Mouse (Mus musculus) right cerebral cortex, postnatal 10 days (tissue): ENCODE measurements at regions not wholly inside any gene's neighbourhood (a gene's known extent, or its start where the extent isn't known, plus 50 kb on each side); places are given as distances from the start of the nearest gene placed in this dataset.
A peak's percentile ranks its signal among the peaks of the same experiment; 100 is the strongest.

Experiments used
- DNase-seq, 2 experiments: peaks; one replicate each; pipeline ENCODE4 v3.0.0; 2021; ENCODE audit warnings: low spot score in 2 of 2

DNA sequence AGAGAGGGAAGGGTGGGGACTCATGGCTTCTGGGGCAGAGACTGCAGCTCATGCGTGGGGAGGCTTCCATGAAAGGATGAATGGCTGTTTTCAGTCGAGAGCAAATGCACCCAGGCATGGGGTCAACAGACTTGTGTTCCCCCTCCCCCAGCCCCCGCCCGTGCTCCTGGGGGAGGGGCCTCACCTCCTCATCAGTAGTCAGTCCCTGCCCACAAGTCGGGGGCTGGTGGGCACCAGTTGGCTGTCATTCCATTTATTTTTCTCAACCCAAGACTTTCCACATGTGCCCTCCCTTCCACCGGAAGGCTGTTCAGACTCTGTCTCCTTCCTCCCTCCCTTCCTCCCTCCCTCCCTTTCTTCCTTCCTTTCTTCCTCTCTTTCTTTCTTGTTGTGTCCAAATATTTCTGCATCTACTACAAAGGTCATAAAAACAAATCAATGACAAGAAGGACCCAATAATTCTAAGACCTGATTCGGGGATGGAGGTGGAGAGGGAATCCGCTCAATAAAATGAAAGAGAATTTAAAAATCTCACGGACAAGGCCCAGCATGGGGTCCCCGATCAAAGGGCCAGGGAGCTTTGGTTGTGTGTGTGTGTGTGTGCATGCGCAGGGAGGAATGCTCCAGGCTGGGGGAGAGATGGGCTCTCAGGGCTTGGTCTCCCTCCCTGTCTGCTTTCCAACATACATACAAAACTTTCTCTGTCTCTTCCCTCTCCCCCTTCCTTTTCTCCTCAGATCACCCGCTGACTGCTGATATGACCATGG, 57.7 kb downstream of the Rpl14 start:
- no peak for DNase-seq

DNA sequence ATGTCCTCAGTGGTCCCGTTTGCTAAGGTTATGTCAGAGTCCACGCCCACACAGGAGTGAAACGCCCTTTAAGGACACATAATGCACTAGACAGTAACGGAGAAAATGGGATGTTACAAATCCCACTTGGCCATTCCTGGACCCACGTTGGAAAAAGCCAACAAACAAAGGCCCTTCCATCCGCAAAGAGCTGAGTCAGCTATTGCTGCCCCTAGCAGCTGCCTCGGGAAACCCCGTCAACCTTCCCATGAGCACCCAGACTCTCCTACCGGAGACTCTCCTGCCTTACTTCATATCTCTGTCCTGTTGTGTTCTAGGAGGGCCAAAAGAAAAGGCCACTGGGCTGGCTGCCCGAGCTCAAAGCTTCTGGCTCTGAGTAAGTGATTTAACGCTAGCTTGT, 58.4 kb downstream of the Rpl14 start:
- DNase-seq = no peak

DNA sequence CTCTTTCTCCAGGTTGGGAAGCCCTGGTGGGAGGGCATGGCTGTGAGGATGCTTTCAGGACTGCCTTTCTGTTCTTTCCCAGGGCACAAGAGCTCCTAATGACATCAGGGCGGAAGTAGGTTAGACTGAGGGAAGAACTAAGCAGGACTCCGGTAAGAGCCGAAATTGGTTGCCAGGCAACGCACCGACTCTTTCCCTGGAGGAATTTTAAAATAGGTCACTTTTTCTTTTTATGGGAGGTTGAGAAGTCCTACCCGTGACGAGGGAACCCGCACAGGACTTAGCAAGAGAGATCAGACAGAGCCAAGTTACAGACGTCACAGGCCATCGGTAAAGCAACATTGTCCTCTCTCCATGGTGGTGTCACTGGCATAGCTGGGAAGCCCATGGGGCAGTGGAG, 61.6 kb downstream of the Rpl14 start:
- peak; percentile 65 to 82 for DNase-seq

DNA sequence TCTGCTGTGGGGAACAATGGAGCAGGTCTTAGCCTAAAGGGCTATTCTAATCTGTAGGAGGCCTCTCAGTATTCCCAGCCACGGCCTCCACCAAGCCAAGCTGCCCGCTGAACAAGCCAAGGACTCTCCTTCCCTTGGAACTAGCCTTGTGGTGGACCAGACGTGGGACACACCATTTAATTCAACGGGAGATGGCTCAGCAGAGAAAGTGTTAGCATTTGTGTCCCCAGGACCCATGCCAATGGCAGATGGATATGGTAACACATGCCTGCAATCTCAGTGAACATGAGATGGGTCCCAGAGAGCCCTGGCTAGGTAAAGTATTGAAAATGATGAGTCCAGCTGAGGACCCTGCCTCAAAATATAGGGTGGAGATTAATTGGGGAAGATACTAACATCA, 71.4 kb downstream of the Rpl14 start:
- no peak for DNase-seq

DNA sequence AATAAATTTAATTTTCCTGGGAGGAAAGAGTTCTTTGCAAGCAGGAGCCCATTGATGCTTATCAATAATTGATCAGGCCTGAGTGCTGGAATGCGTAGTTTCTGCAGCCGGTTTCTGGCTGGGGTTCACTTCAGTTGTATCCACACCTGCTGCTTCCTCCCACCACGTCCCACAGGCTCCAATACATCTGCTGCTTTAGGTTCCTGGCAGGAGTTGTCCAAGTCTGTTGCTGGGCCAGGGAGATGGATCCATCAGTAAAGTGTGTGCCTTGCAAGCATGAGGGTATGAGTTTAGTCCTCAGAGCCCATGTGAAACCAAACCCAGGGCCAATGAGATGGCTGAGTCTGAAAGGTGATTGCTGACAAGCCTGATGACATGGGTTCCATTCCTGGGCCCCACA, 72.1 kb downstream of the Rpl14 start:
- peak; percentile 47 to 50 for DNase-seq

DNA sequence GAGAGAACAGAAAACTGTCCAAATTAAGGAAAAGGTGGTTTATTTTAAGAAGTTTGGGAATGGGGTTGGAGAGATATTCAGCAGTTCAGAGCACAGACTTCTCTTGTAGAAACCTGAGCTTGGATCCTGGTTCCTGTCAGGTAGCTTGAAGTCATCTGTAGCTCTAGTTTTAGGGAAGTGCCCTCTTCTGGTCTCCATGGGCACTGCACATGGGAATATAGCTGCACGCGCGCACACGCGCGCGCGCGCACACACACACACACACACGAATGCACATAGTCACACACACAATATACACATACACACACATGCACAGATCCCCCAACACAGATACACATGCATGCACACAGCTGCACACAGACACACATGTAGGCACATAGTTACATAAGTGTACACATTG, 74.5 kb downstream of the Rpl14 start:
- DNase-seq = no peak

DNA sequence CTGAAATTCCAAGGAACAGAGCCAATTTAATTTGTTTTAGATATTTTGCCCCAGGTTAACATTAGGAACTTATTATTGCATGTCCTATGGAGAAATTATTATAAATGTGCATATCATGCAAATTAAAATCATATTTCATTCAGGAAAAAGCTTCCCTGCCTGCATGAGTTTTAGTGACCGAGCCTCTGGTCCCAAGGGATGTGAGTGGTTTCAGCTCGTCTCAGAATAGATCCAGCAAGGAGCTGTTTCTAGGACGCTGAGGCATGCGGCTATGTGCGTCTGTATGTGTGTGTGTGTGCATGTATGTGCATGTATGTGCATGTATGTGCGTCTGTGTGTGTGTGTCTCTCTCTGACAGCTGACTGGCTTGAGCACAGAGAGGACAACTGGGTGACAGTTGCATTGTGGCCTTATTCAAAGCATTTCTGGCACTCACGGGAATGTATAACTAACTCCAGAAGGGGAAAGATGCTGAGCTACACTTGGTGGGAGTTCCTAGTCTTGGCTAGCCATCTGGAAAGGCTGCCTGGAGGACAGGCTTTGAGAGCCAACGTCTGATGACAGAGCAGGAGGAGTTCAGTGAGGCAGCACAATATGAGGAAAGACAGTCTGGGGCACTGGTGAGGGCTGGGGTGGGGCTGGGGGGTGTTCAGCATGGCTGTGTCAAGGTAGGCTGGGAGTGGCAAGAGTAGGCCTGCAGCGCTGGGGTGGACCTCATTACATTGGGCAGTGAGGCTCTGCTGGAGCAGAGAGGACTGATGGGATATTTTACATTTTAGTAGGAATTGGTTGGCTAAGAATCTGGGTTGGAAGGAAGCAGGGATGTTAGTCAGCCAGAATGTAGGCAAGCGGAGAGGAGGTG, 75.8 kb downstream of the Rpl14 start:
- DNase-seq = peak in 1 of 2 experiments; percentile 59

DNA sequence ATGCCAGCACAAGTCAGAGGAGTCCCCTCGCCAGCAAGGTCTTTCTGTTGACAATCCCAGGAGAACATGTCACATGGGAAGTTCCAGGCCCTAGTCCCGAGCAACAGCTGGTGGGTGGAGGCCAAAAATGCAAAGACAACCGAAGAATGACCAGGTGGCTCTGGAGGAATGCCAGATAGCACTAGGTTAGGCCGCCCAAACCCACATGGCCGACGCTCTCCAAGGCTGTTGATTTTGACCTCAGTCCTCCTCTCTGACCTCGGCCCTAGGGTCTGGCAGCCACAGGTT, 76.4 kb downstream of the Rpl14 start:
- DNase-seq = no peak

DNA sequence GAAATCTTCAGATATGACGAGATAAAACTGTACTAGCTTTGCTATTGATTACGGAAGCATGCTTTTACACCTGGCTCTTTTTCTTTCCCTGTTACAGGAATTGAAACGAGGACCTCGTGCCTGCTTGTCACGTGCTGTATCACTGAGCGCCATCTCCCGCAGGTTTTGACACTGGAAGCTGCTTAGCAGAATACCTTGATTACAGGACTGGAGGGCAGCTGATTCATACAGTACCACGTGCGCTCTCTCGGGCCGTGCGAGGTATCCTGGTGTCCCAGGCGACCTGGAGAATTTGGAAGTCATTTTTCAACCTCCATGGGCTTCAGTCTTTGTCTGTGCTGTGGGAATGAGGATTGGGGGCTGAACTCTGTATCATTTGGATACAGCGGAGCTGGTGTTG, 81.5 kb downstream of the Rpl14 start:
- DNase-seq = no peak

DNA sequence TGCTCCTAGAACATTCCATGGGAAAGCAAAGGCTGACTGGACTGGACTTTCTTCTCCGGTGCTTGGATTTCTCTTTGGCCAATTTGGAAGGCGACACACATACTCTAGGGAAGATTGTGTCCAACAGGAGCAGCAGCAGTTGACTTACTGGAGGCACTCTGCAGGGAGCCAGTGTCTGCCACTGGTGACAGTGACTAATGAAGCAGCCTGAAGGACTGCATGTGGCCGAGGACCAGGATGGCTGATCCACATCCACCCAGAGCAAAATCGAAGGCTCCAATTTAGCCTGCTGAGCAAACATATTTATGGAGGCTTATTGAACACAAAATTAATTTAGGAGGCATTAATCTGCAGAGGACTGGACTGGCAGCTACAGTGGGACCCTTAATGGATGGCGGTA, 81.9 kb downstream of the Rpl14 start:
- DNase-seq = no peak

DNA sequence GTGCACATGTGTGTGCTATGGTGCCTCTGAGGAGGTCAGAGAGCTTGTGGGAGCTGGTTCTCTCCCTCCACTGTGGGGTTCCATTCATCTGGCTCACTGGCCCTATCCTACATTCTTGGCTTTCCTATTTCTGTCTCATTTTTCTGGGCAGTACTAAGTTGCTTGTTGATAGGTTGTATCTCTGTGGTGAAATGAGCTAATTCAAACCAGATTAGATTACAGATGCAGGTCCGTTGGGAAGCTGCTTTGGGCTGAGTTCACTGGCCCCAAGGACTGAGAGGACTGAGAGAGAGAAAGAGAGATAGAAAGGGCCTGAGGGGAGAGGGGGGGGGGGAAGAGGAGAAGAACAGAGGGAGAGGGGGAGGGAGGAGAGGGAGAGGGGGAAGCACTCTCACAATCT, 83.5 kb downstream of the Rpl14 start:
- no peak for DNase-seq

DNA sequence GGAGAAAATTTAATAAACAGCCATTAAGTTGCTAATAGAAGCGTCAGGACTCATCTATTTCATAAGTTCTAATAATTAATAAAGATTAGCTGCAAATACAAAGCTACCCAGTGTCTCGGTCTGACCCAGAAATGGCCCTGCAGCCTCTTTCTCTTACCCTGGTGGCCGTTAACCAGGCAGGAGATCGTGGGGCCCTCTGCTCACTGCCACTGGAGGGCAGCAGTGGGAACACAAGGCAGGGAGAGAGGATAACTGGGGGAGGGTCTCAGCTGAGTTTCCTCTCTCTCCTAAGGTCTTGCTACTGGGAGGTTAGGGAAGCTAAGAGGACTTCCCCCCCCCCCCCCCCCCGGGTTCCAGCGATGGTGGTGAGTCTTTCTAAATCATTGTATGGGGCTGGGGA, 85.7 kb downstream of the Rpl14 start:
- DNase-seq = no peak

DNA sequence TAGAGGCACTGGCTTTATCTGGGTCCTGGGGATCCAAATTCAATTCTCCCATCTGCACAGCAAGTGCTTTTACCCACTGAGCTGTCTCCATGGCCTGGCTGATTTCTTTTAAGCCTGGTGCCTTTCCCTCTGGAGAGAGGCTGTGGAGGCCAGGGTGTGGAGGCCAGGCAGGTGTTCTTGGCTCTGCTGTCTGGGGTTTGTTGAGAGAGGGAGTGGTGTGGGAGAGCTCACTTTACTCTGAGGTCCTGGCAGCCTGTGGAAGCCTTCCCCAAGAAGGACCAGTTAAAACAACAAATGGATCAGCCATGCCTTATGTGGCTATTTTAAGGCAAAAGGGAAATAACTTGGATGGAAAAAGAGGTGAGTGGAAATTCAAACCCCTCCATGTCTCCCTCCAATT, 86.5 kb downstream of the Rpl14 start:
- no peak for DNase-seq

DNA sequence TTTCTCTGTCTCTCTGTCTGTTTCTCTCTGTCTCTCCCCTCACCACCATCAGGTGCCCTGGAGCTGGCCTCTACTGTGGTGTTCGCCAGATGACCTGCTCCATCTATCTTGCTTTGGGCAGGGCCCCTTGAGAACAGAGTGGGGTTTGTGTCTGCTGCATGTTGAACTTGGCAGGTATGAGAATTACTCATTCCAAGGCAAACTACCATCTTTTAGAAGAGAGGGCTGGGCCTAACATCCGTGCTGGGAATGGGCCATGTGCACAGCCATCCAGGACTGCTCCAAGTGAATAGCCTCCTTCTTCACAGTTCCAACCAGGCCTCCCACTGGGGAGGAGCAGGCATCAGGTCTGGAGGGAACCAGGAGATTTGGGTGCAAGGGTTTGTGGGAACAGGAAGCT, 87.3 kb downstream of the Rpl14 start:
- DNase-seq = no peak

DNA sequence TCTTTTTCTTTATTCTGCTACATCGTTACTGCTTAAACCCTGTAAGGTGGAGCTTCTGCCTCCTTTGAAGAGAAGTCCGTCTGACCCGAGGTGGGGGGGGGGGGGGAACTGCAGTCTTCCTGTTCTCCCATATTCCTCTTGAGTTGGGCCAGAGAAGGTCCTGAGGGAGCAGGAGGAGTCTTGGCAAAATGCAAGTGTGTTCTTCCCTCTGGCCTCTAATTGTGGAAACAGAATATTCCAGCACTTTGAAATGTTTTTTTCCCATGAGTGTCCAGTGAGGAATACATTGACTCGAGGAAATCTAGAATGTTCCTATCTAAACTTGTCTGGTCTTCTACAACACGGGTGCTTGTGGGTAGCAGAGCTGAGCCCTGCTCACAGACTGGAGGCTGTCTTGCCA, 90.0 kb downstream of the Rpl14 start:
- DNase-seq = no peak

DNA sequence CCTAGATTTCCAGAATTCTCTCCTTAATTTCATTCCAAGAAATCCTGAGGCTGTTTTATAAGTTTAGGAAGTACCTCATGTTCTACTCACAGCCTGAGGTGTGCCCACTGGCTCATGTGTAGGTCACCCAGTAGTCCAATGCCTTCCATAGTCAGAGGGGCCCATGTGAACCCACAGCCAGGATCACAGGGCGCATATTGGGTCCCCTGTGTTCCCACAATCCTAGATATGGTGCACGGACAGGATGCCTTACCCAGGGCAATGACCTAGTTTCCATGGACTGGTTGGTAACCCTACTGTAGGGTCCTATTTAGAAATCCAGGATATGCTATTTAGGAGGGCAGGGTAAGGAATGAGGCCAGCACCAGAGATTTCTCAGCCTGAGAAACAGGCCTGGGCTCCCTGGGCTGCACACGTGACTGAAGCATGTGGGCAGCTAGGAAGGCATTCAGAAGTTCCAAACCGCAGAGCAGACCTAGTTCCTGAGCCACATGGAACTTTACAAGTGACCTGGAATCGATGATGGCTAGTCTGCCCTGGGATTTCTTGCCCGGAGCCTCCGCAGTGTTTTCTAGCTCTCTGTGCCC, 90.5 kb downstream of the Rpl14 start:
- DNase-seq = no peak

DNA sequence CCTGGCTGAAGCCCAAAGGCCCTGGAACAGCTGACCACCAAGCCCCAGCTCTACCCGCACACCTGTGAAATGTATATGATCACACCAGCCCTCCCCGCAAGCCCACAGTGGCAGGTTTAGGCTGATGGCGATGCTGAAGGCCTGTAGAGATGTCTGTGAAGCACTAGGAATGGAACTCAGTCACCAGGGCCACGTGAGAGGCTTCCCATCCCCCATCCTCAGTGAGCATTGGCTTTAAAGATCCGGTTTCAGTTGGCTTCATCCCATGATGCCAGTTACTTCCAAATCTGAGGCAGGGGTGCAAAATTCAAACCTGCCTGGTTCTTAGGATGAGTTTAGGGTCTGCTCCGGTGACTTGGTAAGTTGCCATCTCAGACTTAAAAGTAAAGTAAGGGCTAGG, 91.9 kb downstream of the Rpl14 start:
- no peak for DNase-seq

DNA sequence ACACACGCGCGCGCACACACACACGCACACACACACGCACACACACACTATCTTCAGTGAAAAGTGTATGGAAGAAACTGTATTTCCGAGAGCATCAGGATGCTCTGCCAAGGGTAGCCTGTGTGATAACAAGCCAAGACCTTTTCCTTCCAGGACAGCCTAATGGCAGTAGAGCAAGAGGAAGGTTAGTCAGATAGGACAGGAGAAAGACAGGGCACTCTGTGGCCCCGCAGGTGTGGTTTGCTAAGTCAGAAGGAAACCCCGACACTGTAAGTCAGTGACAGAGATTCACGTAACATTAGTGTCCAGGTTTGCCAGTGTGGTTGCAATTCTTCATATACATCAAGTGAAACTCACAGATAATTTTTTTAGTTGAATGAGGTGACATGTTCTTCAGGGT, 92.8 kb downstream of the Rpl14 start:
- no peak for DNase-seq

DNA sequence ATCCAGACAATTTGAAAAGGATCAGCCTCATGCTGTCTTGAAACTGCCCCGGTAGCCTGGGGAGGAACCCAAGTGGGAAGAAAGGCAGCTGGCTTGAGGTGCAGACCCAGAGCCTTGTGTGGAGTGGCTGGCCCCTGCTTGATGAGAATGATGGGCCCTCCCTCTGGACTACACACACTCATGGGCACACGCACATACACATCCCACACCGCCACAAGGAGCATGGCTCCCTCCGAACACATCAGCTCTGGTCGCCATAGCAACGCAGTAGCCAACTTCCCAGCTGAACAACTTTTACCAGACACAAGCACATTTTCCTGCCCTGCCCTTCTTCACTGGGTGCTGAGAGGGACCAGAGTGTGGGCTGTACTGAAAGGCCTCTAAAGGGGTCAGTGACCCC, 101.2 kb downstream of the Rpl14 start:
- DNase-seq = peak; percentile 77 to 83

DNA sequence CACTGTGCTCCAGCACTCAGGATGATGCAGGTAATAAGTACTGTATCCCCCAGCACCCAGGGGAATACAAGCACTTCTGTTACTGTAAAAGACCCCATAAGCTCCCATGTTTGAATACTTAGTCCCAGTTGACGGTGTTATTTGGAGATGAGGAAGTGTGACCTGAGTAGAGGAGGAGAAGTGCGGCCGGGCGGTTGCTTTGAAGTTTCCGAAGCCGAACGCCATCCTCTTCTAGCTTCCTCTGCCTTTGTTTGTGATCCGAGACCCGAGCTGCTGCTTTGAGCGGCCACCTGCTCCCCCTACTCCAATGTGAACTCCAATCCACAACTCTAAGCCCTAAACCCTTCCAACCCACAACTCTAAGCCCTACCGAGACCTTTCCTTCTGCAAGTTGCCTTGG, 103.6 kb downstream of the Rpl14 start:
- DNase-seq = no peak

DNA sequence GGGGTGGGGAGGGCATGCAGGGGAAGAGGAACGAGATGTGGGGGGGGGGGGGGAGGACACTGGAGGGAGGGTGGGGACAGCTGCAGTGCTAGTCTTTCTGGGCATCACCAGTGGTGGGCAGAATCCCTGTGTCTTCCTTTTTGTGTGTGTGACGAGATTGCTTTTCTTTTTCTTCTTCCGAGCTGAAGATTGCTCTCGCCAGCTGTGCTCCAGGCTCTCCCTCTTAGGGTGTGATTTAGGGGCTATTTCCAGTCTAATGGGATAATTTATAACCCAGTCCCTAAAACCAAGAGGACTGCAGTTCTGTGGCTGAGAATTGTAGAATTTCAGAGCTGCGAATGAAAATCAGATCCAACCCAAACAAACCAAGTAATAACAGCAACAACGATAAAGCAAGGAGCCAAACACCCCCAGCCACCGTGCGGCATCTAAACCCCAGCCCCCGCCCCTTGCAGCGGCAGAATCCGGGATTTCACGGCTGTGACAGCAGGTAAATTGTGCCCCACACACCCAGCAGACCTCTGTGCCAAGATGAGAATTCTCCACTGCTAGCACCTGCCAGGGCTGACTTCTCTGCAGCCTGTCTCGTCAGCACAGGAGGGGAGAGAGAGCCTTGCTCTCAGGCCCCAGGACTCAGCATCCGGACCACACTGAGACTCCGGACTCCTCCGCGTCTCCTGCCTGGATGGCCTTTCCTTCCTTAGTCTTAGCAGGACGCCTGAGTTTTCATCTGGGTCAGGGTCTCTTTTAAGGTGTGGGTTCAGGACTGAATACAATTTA, 104.3 kb downstream of the Rpl14 start:
- no peak for DNase-seq

DNA sequence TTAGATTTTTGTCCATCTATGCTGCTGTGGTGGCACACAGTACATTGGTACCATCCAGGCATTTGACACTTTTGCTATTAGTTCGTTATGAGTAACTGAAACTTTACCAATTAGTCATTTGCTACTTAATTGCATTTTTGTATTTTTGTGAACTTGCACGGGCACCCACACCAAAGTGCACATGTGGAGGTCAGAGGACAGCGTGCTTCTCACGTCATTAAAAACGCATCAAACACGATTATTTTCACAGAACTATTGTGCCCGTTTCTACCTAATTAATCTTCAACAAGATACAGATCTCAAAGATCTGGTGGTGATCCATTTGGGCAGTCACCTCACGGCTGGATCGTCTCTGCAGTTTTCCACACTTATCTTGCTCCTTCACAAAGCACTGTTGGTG, 105.1 kb downstream of the Rpl14 start:
- DNase-seq = no peak
